Mouse (Mus musculus): ENCODE data around the gene Ampd2. TPM values are rescaled to one million over a fixed set of nuclear protein-coding genes. Genes with fewer than 3 reads are reported as not detected.

Gene Ampd2
- polyA plus RNA-seq, 1 experiment from 2014 or later, result 38.4 TPM

DNA sequence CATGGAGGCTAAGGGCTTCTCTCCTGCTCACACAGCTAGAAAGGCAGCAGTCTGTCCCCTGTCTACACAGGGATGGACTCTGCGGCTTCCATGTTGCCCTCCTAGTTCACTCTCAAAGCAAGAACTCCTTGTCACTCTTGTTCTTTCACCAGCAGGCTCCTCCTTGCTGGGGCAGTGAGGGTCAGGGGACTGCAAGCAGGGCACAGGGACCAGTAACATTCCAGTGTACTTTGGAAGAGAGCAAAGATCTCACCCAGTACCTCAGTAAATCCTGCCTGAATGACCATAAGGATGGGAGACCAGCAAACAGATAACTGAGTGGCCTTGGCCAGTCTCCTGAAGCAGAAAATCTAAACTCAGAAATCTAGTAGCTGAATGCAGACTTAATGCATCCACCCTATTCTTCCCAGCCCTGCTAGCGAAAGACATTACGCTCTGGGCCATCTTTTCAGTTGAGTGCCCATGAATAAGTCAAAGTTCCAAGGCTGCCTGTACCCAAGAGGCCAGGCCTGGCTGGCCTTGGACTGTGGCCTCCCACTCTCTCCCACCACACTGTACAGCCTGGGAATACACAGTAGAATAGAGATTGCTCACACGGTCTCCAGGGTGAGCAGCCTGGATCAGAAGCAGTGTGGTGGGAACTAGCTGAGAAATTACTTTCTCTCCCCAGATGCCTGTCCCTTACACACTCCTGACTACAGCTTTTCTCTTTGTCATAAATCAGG, 57.6 kb downstream of the Ampd2 start:
- Histone ChIP-seq H3K9ac (no peak overlapping the region), H3K4me2 (no peak overlapping the region), H3K9me3 (no peaks in the 10 kb centered on the region), H3K27ac (no peak overlapping the region), H3K4me1 (no peaks in the 10 kb centered on the region), H3K4me3 (no peak overlapping the region), H3K36me3 (no peaks in the 10 kb centered on the region), H3K27me3 (no peaks in the 10 kb centered on the region)
- 84% methylated on average over 4 of the region's 4 CpGs for WGBS
- ATAC-seq (ENCODE audit: insufficient number of reproducible peaks, insufficient read depth, low FRiP score, low TSS enrichment, low read depth), result no peak

DNA sequence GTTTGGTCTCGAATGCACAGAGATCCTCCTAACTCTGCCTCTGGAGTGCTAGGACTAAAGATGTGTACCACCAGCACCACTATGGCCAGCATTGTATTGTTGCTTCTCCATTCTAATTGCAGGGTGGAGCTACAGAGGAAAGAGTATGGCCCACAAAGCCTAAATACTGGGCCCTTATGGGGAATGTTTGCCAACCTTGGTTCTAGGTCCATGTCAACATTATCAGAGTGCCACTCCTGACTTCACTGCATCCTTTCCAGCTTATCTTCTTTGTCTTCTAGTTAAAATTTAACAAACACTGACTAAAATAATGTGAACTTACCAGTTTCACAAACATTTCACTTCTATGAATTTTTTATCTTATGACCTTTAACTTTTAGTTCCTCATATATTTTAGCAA, 59.9 kb downstream of the Ampd2 start:
- 71% methylated on average over 1 of the region's 1 CpGs for WGBS
- Histone ChIP-seq H3K27me3 (no peaks in the 10 kb centered on the region), H3K4me2 (no peak overlapping the region), H3K36me3 (no peaks in the 10 kb centered on the region), H3K9me3 (no peaks in the 10 kb centered on the region), H3K9ac (no peak overlapping the region), H3K4me3 (no peak overlapping the region), H3K27ac (no peak overlapping the region), H3K4me1 (no peaks in the 10 kb centered on the region)
- no peak for ATAC-seq (ENCODE audit: insufficient number of reproducible peaks, insufficient read depth, low FRiP score, low TSS enrichment, low read depth)

DNA sequence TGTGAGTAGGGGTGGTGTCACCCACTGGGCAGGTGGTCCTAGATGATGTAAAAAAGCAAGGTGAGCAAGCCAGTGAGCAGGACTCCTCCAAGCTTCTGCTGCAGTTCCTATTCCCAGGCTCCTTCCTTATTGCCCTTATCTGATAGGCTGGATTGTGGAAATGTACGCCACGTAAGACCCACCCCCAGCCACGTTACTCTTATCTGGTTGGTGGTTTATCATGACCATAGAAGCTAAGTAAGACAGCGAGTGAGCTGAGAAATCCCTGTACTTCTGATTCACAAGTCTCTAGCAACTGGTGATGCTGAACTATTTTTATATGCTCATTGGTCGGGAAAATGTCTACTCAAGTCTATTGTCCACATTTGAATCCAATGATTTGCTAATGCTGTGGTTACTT, 60.4 kb downstream of the Ampd2 start:
- Histone ChIP-seq H3K9ac (no peak overlapping the region), H3K27me3 (no peaks in the 10 kb centered on the region), H3K9me3 (no peaks in the 10 kb centered on the region), H3K4me2 (no peak overlapping the region), H3K36me3 (no peaks in the 10 kb centered on the region), H3K27ac (no peak overlapping the region), H3K4me3 (no peak overlapping the region), H3K4me1 (no peaks in the 10 kb centered on the region)
- 75% methylated on average over 5 of the region's 5 CpGs for WGBS
- ATAC-seq (ENCODE audit: insufficient number of reproducible peaks, insufficient read depth, low FRiP score, low TSS enrichment, low read depth), result no peak

DNA sequence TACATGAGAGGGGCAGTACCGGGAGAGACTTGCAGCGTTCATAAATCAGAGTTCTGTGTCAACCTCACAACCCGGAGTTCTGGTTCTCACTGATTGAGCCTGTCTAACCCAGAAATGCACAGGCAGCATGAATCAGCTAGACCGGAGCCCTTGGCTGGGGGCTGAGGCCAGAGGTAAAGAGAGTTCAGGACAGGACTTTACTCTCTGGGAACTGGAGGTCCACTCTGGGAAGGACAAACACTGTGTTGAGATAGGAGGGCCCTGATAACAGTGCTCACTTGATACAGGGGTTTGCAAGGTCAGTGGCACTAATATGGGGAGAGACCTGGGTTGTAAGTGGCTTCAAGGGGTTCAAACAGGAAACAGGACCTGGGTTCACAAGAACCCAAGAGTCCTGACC, 61.1 kb downstream of the Ampd2 start:
- Histone ChIP-seq H3K36me3 (no peaks in the 10 kb centered on the region), H3K9ac (no peak overlapping the region), H3K9me3 (no peaks in the 10 kb centered on the region), H3K4me1 (no peaks in the 10 kb centered on the region), H3K27me3 (no peaks in the 10 kb centered on the region), H3K4me3 (no peak overlapping the region), H3K4me2 (no peak overlapping the region), H3K27ac (no peak overlapping the region)
- 79% methylated on average over 4 of the region's 4 CpGs for whole genome bisulfite sequencing
- no peak for ATAC-seq (ENCODE audit: insufficient number of reproducible peaks, insufficient read depth, low FRiP score, low TSS enrichment, low read depth)

Other genes starting within 250 kb of the Ampd2 start
- gene Eps8l3, start 209.4 kb downstream of the Ampd2 start, polyA plus RNA-seq (2015; fragmentation: Nextera tagmentation; extraction: Ambion mirVana), result 0.98 TPM in 1 of 2 replicates, not detected in the other
- gene Gstm5, start 190.8 kb downstream of the Ampd2 start, polyA plus RNA-seq (2015; fragmentation: Nextera tagmentation; extraction: Ambion mirVana), result 250 and 275 TPM in 2 replicates
- 30.6 and 31.3 TPM in 2 replicates for gene Gstm7, start 154.8 kb downstream of the Ampd2 start, polyA plus RNA-seq (2015; fragmentation: Nextera tagmentation; extraction: Ambion mirVana)
- gene Gstm6, start 142.9 kb downstream of the Ampd2 start, polyA plus RNA-seq (2015; fragmentation: Nextera tagmentation; extraction: Ambion mirVana), result 10.7 and 13.5 TPM in 2 replicates
- gene Gstm3, start 117.4 kb downstream of the Ampd2 start, polyA plus RNA-seq (2015; fragmentation: Nextera tagmentation; extraction: Ambion mirVana), result 0.28 TPM in 1 of 2 replicates, not detected in the other
- gene Gstm2, start 100.2 kb downstream of the Ampd2 start, polyA plus RNA-seq (2015; fragmentation: Nextera tagmentation; extraction: Ambion mirVana), result 42.0 and 46.6 TPM in 2 replicates
- gene Gstm1, start 68.7 kb downstream of the Ampd2 start, polyA plus RNA-seq (2015; fragmentation: Nextera tagmentation; extraction: Ambion mirVana), result 83.2 and 113 TPM in 2 replicates
- 15.0 and 15.8 TPM in 2 replicates for gene Gstm4, start 41.8 kb downstream of the Ampd2 start, polyA plus RNA-seq (2015; fragmentation: Nextera tagmentation; extraction: Ambion mirVana)
- 0.83 and 0.85 TPM in 2 replicates for gene Gnat2, start 6.1 kb upstream of the Ampd2 start, polyA plus RNA-seq (2015; fragmentation: Nextera tagmentation; extraction: Ambion mirVana)
- gene Gnai3, start 59.5 kb upstream of the Ampd2 start, polyA plus RNA-seq (2015; fragmentation: Nextera tagmentation; extraction: Ambion mirVana), result 173 and 185 TPM in 2 replicates
- gene Gpr61, start 68.2 kb upstream of the Ampd2 start, polyA plus RNA-seq (2015; fragmentation: Nextera tagmentation; extraction: Ambion mirVana), result 0.15 and 0.20 TPM in 2 replicates
- gene Amigo1, start 99.7 kb upstream of the Ampd2 start, polyA plus RNA-seq (2015; fragmentation: Nextera tagmentation; extraction: Ambion mirVana), result 4.0 and 4.5 TPM in 2 replicates
- 2.6 and 2.8 TPM in 2 replicates for gene Cyb561d1, start 114.6 kb upstream of the Ampd2 start, polyA plus RNA-seq (2015; fragmentation: Nextera tagmentation; extraction: Ambion mirVana)
- gene Atxn7l2, start 124.3 kb upstream of the Ampd2 start, polyA plus RNA-seq (2015; fragmentation: Nextera tagmentation; extraction: Ambion mirVana), result 22.0 and 27.1 TPM in 2 replicates
- 0.48 and 0.58 TPM in 2 replicates for gene Sypl2, start 140.0 kb upstream of the Ampd2 start, polyA plus RNA-seq (2015; fragmentation: Nextera tagmentation; extraction: Ambion mirVana)
- 298 and 302 TPM in 2 replicates for gene Psma5, start 170.3 kb upstream of the Ampd2 start, polyA plus RNA-seq (2015; fragmentation: Nextera tagmentation; extraction: Ambion mirVana)
- gene Sort1, start 197.4 kb upstream of the Ampd2 start, polyA plus RNA-seq (2015; fragmentation: Nextera tagmentation; extraction: Ambion mirVana), result 6.4 and 10.8 TPM in 2 replicates

All from embryonic facial prominence, embryonic 13.5 days (tissue).